18 mouse cellular contexts compared by ENCODE assay signal in the genomic region with DNA sequence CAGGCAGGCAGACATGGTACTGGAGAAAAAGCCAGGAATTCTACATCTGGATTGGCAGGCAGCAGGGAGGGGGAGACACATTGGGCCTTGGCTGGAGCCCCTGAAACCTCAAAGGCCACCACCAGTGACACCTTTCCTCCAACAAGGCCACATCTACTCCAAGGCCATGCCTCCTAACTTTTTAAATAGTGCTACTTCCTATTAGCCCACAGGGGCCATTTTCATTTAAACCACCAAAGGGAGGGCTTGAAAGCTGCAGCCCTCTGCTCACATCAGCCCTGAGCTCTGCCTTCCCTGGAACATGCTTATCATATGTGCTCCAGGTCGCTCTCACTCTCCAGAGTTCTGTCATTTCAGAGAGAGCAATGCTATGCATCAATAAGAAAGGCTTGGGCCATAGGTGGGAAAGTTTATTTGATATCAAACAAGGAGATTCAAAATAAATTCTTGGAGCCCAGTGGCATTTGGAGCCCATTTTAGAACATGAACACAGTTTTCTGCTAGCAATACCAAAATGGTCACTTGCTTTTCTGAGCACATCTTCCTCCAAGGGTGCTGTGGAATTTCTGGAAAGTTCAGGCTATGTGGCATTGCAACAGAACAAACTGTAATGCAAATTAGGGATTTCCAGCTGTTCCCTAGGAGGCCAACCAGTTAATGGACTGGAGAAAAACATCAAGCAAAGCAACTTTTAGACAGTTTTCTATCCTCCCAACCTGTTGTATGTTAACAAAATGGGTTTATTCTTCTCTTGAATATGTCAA. TPM values are rescaled to one million over a fixed set of nuclear protein-coding genes. Genes with fewer than 3 reads are reported as not detected.
"Had no signal": no experiment of that assay in that cellular context is flagged by ENCODE, and none has a peak within 500 bp of the region (broad histone marks: within the 10 kb centered on the region; RNA-seq: fewer than 3 reads in every experiment).

No protein-coding gene starts in this region.

- H3K27ac ChIP-seq: kidney, postnatal 0 days; limb, embryonic 15.5 days; midbrain, embryonic 13.5 days had no signal

- DNase-seq: layer of hippocampus, adult 9-11 months; layer of hippocampus, postnatal 36 days; lung, embryonic 14.5 days; right cerebral cortex, postnatal 14 days; thymus, postnatal 4 days had no signal

- H3K4me1 ChIP-seq: limb, embryonic 15.5 days; midbrain, embryonic 13.5 days; stomach, embryonic 15.5 days had no signal

- H3K4me2 ChIP-seq: limb, embryonic 15.5 days; lung, embryonic 14.5 days; midbrain, embryonic 13.5 days; stomach, embryonic 15.5 days had no signal

- H3K9me3 ChIP-seq: limb, embryonic 15.5 days; midbrain, embryonic 13.5 days; stomach, embryonic 15.5 days had no signal

- H3K27me3 ChIP-seq: limb, embryonic 15.5 days; midbrain, embryonic 13.5 days; stomach, embryonic 15.5 days had no signal

- H3K9ac ChIP-seq: limb, embryonic 15.5 days; lung, embryonic 14.5 days; midbrain, embryonic 13.5 days; stomach, embryonic 15.5 days had no signal

- ATAC-seq: midbrain, embryonic 13.5 days had no signal

- H3K36me3 ChIP-seq: limb, embryonic 15.5 days; midbrain, embryonic 13.5 days; stomach, embryonic 15.5 days had no signal

- H3K4me3 ChIP-seq: limb, embryonic 15.5 days; midbrain, embryonic 13.5 days; stomach, embryonic 15.5 days had no signal

RNA-seq across cellular contexts. Expression of a gene that starts 1.8 kb away (rescaled TPM):
- total RNA-seq: layer of hippocampus, adult 18-20 months; layer of hippocampus, postnatal 36 days; left cerebral cortex, postnatal 25 days had no signal
- polyA plus RNA-seq: limb, embryonic 11.5 days; lung, embryonic 14.5 days; midbrain, postnatal 0 days; neural tube, embryonic 14.5 days had no signal

RNA-seq across cellular contexts. Expression of a gene that starts 17.2 kb away (rescaled TPM):
- total RNA-seq: layer of hippocampus, adult 18-20 months; layer of hippocampus, postnatal 36 days; left cerebral cortex, adult 8-10 months; left cerebral cortex, postnatal 25 days; megakaryocyte progenitor cell, adult 5-6 weeks; midbrain, postnatal 0 days had no signal
- polyA plus RNA-seq: intestine, embryonic 16.5 days; limb, embryonic 11.5 days; limb, embryonic 15.5 days; lung, embryonic 14.5 days; midbrain, embryonic 13.5 days; midbrain, postnatal 0 days; neural tube, embryonic 14.5 days; spleen, adult 2 months; stomach, embryonic 15.5 days had no signal

RNA-seq across cellular contexts. Expression of a gene that starts 34.2 kb away (rescaled TPM):
- total RNA-seq: layer of hippocampus, adult 18-20 months; layer of hippocampus, postnatal 36 days; left cerebral cortex, adult 8-10 months; left cerebral cortex, postnatal 25 days; megakaryocyte progenitor cell, adult 5-6 weeks; midbrain, postnatal 0 days had no signal
- polyA plus RNA-seq: limb, embryonic 11.5 days; limb, embryonic 15.5 days; lung, embryonic 14.5 days; midbrain, embryonic 13.5 days; midbrain, postnatal 0 days; neural tube, embryonic 14.5 days; spleen, adult 2 months had no signal
